Mouse (Mus musculus) regulatory T cell (primary cell): Measurements from ENCODE around the gene Ifna14.

Experiments used
- in situ Hi-C: fragments of 300-600 bp; cut with MboI, MseI; formaldehyde crosslinking; loops from one replicate; pipeline ENCODE4 v1.15.1; 2025; ENCODE audit warnings: high pct_unique_total_duplicates

Ifna14 gene

DNA sequence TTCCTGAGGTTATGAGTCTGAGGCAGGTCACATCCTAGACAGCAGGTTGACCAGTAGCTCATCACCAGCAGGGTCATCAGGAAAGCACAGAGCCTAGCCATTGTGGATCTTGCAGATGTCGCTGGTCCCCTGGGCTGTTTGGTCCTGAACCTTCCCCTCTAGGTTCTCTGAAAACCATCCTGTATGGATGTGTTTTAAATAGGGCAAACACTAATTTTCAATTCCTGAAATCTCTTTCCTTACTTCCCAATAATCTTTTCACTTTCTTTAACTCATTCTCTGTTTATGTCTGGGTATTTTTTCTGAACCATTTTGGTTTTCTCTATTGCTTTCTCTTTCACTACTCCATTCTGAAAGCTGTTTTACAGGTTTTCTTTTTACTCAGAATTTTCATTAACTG lies at the start of gene Ifna14:
Ifna14 (minus strand) TSS at position 101 of the 400 bp plus-strand sequence.
- in situ Hi-C loops: no loop called here

DNA sequence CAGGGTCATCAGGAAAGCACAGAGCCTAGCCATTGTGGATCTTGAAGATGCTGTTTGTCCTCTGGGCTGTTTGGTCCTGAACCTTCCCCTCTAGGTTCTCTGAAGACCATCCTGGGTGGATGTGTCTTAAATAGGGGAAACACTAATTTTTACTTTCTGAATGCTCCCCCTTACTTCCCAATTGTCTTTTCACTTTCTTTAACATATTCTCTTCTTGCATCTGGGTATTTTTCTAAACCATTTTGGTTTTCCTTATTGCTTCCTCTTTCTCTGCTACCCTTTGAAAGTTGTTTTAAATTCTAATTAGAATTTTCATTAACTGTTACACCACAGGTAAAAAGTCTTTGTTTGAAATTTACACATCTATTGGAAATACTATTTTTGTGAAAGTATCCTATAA lies 31.7 kb upstream of the Ifna14 start, which contains the start of gene Ifna12:
Ifna12 (minus strand) TSS at position 101 of the 400 bp plus-strand sequence.
- in situ Hi-C loops: no loop called here

DNA sequence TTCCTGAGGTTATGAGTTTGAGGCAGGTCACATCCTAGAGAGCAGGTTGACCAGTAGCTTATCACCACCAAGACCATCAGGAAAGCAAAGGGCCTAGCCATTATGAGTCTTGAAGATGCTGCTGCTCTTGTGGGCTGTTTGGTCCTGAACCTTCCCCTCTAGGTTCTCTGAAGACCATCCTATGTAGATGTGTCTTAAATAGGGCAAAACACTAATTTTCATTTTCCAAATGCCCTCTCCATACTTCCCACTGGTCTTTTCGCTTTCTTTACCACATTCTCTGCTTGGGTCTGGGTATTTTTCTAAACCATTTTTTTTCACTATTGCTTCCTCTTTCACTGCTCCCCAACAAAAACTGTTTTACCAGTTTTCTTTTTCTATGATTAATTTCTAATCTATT lies 20.7 kb upstream of the Ifna14 start, which contains the start of gene Ifna9:
Ifna9 (minus strand) TSS at position 101 of the 400 bp plus-strand sequence.
- in situ Hi-C loops: no loop called here

DNA sequence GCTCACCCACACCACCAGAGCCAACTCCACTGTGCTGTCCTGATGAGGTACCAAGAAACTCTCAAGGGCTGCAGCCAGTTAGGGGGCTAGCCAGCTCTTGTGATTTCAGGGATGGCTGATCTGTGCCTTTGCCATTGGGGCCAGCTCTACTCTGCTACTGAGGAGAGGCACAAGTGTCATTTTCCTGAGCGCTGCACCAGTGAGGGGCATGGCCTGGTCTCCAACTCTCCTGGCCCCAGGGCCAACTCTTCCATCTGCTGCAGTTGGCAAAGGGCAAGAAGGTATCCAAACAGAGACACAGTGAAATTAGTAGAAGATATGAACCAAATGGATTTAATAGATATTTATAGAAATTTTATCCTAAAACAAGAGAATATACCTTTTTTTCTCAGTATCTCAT lies 9.8 kb downstream of the Ifna14 start:
- in situ Hi-C loops: no loop called here

DNA sequence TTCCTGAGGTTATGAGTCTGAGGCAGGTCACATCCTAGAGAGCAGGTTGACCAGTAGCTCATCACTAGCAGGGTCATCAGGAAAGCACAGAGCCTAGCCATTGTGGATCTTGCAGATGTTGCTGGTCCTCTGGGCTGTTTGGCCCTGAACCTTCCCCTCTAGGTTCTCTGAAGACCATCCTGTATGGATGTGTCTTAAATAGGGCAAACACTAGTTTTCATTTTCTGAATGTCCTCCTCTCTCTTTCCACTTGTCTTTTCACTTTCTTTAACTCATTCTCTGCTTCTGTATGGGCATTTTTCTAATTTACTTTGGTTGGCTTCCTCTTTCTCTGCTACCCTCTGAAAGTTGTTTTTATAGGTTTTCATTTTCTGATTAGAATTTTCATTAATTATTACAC lies 13.5 kb downstream of the Ifna14 start, which contains the start of gene Ifna15:
Ifna15 (minus strand) TSS at position 101 of the 400 bp plus-strand sequence.
- in situ Hi-C loops: loop anchor here (5.0 kb wide), 1 partner anchor 74 kb away; the partner anchor contains the start of gene C87499

DNA sequence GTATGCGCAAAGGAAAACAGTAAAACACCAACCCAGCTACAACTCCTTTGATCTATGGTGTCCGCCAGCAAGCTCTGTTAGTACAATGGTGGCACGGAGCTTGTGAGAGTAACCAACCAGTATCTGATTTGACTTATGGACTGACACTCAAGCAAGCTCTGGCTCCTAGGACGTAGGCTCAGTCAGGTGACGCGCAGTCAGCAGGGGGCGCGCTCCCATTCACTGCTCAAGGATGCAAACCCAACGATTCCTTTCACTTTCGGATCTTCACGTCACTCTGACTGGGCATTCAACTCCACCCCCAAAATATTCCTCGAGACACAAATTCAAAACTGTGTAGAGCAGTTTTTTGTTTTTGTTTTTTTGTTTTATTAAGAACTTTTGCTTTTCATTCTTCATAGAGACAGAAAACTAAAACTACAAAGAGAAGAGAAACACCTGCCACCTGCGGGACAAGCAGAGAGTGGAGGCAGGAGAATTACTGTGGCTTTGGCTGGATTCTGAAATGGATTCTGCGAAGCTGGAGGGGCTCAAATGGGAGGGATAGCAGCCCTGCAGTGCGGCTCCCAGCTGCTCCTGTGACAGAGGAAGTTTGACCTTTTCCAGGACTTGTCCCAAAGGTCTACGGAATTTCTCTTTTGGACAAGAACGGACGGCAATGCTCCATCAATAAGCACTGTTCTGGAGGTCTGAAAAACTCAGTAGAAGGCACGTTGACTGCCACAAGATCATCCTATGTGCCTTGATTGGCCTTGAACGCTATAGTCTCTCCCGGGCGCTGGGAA lies 21.2 kb downstream of the Ifna14 start:
- in situ Hi-C loops: loop anchor here (5.0 kb wide), 1 partner anchor 1183 kb away; no protein-coding TSS in a partner anchor

DNA sequence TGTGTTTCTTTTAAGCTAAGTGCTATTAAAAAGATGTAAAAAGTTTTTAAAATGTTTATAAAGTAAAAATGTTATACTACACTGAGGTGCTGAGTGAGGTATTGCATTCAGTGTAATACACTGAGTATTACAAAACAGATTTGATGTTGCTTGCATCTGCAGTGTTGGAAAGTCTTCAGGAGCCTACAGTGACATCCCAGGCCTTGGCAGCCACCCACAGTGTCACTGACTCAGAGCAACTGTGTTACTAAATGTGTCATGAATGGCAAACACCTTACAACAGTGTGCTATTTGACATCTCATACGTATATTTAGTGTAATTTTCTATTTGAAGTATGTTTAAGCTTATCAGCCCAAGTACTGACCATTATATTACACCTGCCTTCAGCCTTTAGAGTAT lies 23.6 kb downstream of the Ifna14 start:
- in situ Hi-C loops: loop anchor here (5.0 to 25.0 kb wide), 3 partner anchors 191 to 761 kb away; partner anchors contain the start of gene Mllt3

DNA sequence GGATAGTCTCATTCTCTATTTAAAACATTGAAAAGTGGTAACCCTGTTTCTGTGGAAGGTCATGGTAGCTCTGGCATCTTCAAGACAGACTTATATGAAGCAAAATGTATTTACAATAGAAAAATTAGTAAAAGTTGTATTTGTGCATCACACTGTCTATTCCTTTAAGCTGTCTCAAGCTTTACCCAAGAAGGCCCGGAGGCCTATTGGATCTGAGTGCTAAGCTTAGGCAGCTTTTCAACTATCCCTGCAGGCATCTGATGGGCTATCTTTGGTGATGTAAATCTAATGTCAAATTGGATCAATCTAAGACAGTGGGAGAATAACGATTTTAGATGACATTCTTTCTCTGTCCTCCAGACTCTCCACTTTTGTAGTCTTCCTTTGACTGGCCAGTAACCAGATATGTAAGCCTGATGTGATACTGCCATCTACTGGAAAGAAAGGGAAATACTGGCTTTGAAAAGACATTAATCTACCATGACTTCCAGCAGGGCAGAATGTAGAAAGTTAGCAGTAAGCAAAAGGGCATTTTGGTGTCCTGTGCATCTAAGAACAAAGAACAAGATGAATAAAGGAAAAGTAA lies 27.9 kb downstream of the Ifna14 start:
- in situ Hi-C loops: loop anchor here (5.0 to 25.0 kb wide), 3 partner anchors 231 to 756 kb away; partner anchors contain the start of gene Mllt3

DNA sequence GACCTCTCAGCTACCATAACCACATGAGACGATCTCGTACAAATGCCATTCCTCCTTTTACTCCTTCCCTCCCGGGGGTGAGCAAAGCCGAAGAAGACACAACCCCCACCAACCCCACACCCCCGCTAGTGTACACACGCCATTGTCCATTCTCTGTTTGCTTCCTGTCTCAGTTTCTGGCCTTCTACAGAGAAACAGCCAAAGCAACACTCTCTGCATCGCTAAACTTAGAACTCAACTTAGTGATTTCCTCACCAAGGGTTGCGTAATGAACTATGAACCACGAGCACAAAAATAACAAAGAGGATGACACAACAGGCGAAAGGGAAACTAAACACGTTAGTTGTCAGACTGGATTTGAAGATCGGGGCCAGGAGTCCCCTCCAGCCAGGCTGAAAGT lies 34.3 kb downstream of the Ifna14 start:
- in situ Hi-C loops: loop anchor here (25.0 kb wide), 2 partner anchors 500 to 750 kb away; partner anchors contain the start of gene Mllt3

DNA sequence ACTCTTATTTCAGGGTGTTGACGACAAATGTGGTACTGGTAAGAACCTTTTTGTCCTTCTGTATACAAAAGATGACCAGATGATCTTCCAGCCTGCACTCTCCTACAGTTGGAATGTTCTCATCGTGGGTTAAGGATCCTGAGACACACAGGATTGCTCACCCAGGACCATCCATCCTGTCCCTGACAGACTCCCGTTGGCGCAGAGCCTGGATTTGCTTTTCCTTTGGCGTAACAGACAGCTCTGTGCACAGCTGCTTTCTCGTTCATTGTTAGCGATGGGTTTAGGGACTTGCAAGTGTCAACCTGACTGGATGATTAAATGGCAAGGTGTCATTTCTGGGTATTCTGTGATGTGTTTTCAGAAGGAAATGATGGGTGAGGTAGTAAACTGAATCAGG lies 35.0 kb downstream of the Ifna14 start:
- in situ Hi-C loops: loop anchor here (25.0 kb wide), 2 partner anchors 499 to 749 kb away; partner anchors contain the start of gene Mllt3

DNA sequence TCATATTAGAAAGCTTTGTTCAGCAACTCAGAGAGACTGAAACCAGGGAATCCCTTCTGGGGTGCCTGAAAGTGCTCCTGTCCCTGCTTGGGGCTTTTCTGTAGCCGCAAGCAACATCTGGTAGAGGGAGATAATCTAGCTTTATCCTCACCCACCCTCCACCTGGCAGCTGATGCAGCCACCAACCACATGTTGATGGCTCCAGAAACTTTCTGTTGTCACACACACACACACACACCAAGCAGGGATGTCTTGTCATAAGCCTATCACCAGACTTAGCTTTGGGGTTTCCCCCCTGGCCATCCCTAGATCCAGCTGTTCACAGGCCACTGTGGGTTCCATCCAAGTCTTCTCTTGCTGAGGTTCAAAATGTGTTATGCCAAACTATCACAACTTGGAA lies 35.9 kb downstream of the Ifna14 start:
- in situ Hi-C loops: loop anchor here (25.0 kb wide), 2 partner anchors 498 to 748 kb away; partner anchors contain the start of gene Mllt3

DNA sequence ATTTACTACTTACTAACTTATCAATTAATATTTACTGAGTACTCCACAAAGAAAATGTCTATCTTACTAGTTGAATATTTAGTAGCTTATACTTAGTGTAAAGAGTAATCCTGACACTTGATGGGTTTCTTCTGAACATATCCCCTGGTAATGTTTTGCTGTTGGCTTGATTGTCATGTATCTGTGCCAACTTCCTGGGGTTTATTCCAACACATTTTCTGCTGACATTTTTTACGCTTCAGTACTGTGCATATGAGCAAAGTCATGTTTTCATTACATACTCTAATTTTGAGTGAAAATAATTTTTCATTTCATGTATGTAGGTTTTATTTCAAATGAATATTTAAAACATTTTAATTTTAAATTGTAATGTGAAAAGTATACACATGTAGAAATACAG lies 36.7 kb downstream of the Ifna14 start:
- in situ Hi-C loops: loop anchor here (25.0 kb wide), 2 partner anchors 498 to 748 kb away; partner anchors contain the start of gene Mllt3

DNA sequence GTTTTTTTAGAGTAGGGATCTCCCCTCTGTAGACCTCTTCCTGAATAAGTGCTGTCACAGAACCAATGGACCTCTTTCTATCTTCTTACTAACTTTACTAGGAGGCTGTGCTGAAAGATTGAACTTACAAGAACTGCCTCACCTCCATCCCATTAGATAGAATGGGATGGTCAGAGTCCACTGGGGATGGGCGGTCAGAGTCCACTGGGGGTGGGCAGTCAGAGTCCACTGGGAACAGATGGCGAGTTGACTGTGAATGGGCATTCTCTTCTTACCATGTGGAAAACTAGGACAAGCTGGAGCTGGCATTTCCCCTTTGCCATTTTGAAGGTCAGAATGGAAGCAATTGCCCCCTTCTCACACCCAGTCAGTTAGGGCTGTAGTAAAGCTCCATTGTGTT lies 38.1 kb downstream of the Ifna14 start:
- in situ Hi-C loops: loop anchor here (25.0 kb wide), 2 partner anchors 496 to 746 kb away; partner anchors contain the start of gene Mllt3

DNA sequence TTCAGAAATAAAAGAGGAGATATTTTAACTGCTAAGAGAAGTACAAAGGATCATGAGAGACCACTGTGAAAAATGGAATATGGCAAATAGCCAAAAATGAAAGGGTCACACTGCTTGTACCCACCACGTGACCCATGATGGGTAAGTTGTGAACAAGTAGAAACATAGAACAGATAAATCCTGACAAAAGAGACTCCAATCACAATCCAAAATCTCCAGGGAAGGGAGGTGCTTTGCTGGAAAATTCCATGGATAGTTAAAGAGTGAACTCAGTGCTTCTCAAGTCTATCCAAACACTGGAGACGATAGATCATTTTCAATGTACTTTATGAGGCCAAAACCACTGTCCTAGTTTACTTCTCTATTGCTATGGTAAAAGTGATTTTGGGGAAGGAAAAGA lies 40.7 kb downstream of the Ifna14 start:
- in situ Hi-C loops: loop anchor here (25.0 kb wide), 2 partner anchors 494 to 744 kb away; partner anchors contain the start of gene Mllt3

DNA sequence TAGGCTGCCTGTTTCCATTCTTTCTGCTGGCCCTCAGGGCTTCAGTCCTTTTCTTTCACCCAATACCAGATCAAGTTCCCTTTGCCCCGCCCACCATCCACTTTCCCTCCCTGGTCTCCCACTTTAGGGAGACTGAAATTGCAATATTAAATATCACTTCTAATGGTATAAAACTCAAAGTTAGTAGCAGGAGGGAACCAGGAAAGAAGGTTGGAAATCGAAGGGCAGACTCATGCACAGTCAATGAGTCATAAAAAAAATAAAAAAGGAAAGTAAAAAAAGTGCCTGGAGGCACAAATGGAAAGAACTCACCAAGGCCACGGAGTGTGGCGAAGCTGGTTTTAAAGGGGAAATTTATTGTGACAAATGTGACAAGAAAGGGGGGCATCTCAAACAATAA lies 41.3 kb downstream of the Ifna14 start:
- in situ Hi-C loops: loop anchor here (25.0 kb wide), 2 partner anchors 493 to 743 kb away; partner anchors contain the start of gene Mllt3

DNA sequence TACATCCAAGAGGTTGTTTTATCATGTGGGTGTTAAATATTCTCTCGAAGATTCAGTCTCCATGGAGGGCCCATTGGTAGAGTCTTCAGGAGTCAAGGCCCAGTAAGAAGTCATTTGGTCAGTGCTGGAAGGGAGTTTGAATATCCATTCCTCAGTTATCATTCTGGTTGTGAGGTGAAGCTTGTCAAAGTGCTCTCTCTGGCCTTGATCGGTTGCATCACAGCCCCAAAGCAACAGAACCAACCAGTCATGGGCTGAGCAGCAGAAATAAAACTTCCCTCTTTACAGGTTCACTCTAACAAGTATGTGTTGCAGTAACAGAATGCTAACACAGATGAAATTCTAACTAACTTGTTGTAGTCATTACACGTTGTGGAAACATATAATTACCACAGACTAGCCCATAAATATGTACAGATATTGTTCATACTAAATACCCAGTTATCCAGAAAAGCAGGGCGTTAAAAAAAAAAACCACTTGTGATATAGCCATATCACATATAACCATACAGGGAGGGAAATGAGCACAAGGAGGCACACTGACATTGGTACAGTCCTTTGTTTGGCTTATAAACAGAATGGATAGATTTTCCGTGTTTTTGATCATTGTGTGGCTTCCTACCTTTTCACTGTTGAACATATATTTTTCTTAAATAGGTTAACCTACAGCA lies 45.1 kb downstream of the Ifna14 start:
- in situ Hi-C loops: loop anchor here (25.0 kb wide), 2 partner anchors 489 to 739 kb away; partner anchors contain the start of gene Mllt3

DNA sequence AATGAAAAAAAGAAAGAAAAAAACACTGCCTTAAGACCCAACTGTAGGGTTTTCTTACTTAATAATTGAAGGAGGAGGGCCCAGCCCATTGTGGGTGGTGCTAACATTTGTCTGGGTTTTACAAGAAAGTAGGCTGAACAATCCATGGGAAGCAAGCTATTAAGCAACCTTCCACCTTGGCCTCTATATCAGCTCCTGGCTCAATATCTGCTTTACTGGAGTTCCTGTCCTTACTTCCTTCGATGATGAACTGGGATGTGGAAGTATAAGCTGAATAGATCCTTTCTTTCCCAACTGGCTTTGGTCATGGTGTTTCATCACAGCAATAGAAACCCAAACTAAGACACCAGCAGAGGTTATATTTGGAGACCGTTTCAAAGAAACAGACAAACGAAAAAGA lies 46.2 kb downstream of the Ifna14 start:
- in situ Hi-C loops: loop anchor here (25.0 kb wide), 2 partner anchors 488 to 738 kb away; partner anchors contain the start of gene Mllt3

DNA sequence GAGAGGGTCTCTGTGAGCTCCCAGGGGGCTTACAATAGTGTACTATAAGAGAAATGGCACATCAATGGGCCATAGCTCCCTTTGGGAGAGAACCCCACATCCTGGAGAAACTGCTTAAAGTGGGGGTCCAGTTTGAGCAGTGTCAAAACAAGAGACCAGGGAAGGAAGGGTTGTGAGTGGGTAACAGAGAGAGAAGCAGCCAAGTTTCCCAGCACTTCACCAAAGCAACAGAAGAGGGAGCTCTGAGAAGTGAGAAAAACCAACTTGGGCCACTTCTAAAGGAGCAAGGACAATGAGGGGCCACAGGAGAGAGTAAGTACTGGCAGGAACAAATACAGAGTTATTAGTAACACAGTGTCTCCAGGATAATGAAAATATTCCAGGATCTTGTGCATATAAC lies 48.4 kb downstream of the Ifna14 start:
- in situ Hi-C loops: loop anchor here (5.0 kb wide), 1 partner anchor 96 kb away; no protein-coding TSS in a partner anchor

DNA sequence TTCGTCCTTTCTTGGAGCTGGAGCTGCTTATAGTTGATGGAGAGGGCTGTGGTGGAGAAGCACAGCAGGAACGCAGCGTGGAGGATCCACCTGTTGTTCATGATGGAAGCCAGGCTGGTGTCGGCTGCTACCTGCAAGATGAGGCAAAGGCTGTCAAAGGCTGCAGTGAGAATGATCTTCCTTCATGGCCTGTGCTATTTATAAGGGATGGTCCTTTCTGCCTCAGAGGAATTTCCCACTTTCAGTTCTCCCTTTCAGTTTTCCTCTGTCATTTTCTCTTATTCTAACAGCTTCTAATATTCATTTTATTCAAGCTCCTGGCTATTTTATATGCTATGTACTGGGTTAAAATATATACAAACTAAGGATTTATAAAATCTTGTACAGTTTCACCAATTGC lies 48.9 kb downstream of the Ifna14 start, which contains the start of gene Ifnb1:
Ifnb1 (minus strand) TSS at position 101 of the 400 bp plus-strand sequence.
- in situ Hi-C loops: loop anchor here (5.0 kb wide), 1 partner anchor 95 kb away; no protein-coding TSS in a partner anchor
